Mouse (Mus musculus) embryonic facial prominence, embryonic 10.5 days (tissue): ENCODE measurements at regions not wholly inside any gene's neighbourhood (a gene's known extent, or its start where the extent isn't known, plus 50 kb on each side); places are given as distances from the start of the nearest gene placed in this dataset.

Experiments
- DNase-seq: peaks from one replicate; pipeline ENCODE4 v3.0.0-alpha.2; 2017; ENCODE audit warnings: low spot score
- H3K27ac ChIP-seq: fragments of 300-500 bp; sonication (generic); replicated peaks from 2 replicates; pipeline ENCODE4 v1.5.1; 2016; ENCODE audit warnings: mild to moderate bottlenecking
- H3K27me3 ChIP-seq: fragments of 300-500 bp; sonication (generic); replicated peaks from 2 replicates; pipeline ENCODE4 v1.6.1; 2016; ENCODE audit warnings: low read depth, mild to moderate bottlenecking; ENCODE audit not compliant: poor library complexity, severe bottlenecking
- H3K36me3 ChIP-seq: fragments of 300-500 bp; sonication (generic); replicated peaks from 2 replicates; pipeline ENCODE4 v1.6.1; 2016; ENCODE audit warnings: mild to moderate bottlenecking, moderate library complexity
- H3K4me1 ChIP-seq: fragments of 300-500 bp; sonication (generic); 2 replicates; pipeline ENCODE4 v1.6.1; 2016
- H3K4me3 ChIP-seq: fragments of 300-500 bp; sonication (generic); 2 replicates; pipeline ENCODE4 v1.5.1; 2016; ENCODE audit warnings: mild to moderate bottlenecking, moderate library complexity
- H3K9me3 ChIP-seq: fragments of 300-500 bp; sonication (generic); 2 replicates; pipeline ENCODE4 v1.6.1; 2016; ENCODE audit warnings: mild to moderate bottlenecking
- WGBS: fragments of 180-500 bp; shearing (Covaris S2); methylation state at CpG from one replicate; pipeline ENCODE4 v1.1.7; 2016; 5-methylcytosine and 5-hydroxymethylcytosine counted together

DNA sequence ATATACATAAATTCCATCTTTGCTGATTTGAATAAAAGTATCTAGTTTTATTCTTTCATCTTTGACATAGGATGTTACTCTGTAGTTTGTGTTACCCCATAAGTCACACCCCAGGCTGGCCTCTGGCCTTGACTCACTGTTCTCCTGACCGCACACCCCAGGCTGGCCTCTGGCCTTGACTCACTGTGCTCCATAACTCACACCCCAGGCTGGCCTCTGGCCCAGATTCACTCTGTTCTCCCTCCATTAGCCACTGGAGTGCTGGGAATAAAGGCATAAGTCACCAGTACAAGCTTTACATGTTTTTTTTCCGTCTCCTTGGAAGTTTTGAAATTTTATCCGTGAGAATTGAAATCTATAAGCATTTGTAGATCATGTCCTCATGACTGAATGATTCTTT is 56.2 kb upstream of the Fmr1 start:
- no peaks in the 10 kb centered on the region for H3K27me3 ChIP-seq
- H3K4me3 ChIP-seq = no peak overlapping the region
- WGBS = 84% methylated on average over 3 of the region's 3 CpGs
- no peak overlapping the region for H3K27ac ChIP-seq
- DNase-seq = no peak
- no peaks in the 10 kb centered on the region for H3K36me3 ChIP-seq
- no peaks in the 10 kb centered on the region for H3K9me3 ChIP-seq
- no peaks in the 10 kb centered on the region for H3K4me1 ChIP-seq
